Mouse (Mus musculus) embryonic facial prominence, embryonic 14.5 days (tissue): ENCODE measurements around the gene Slc29a4. TPM values are rescaled to one million over a fixed set of nuclear protein-coding genes. Genes with fewer than 3 reads are reported as not detected.

Experiments used
- ATAC-seq: fragments of 200-750 bp; cut with Nextera tagmentation; 2 replicates; pipeline ENCODE4 v1.8.0; 2017; ENCODE audit warnings: low read depth, moderate number of reproducible peaks, moderate TSS enrichment
- DNase-seq: peaks from one replicate; pipeline ENCODE4 v3.0.0-alpha.2; 2015; ENCODE audit warnings: low spot score
- H3K27ac ChIP-seq: fragments of 300-500 bp; sonication (generic); replicated peaks from 2 replicates; pipeline ENCODE4 v1.5.1; 2014; ENCODE audit warnings: low read depth, mild to moderate bottlenecking, low read length, moderate library complexity
- H3K27me3 ChIP-seq: fragments of 300-500 bp; sonication (generic); replicated peaks from 2 replicates; pipeline ENCODE4 v1.6.1; 2014; ENCODE audit warnings: low read length; ENCODE audit not compliant: control insufficient read depth, insufficient read depth
- H3K36me3 ChIP-seq: fragments of 300-500 bp; sonication (generic); 2 replicates; pipeline ENCODE4 v1.6.1; 2014; ENCODE audit warnings: low read length, mixed read lengths; ENCODE audit not compliant: control insufficient read depth, insufficient read depth
- H3K4me1 ChIP-seq: fragments of 300-500 bp; sonication (generic); 2 replicates; pipeline ENCODE4 v1.6.1; 2014; ENCODE audit warnings: antibody characterized with exemption, low read length; ENCODE audit not compliant: control insufficient read depth, insufficient read depth
- H3K4me2 ChIP-seq: fragments of 300-500 bp; sonication (generic); 2 replicates; pipeline ENCODE4 v1.6.1; 2014; ENCODE audit warnings: low read depth, mild to moderate bottlenecking, low read length, moderate library complexity, mixed read lengths
- H3K4me3 ChIP-seq: fragments of 300-500 bp; sonication (generic); 2 replicates; pipeline ENCODE4 v1.5.1; 2014; ENCODE audit warnings: low read depth, mild to moderate bottlenecking, low read length
- H3K9ac ChIP-seq: fragments of 300-500 bp; sonication (generic); 2 replicates; pipeline ENCODE4 v1.6.1; 2014; ENCODE audit warnings: low read depth, mild to moderate bottlenecking, low read length, moderate library complexity, mixed read lengths
- H3K9me3 ChIP-seq: fragments of 300-500 bp; sonication (generic); 2 replicates; pipeline ENCODE4 v1.6.1; 2016; ENCODE audit warnings: low read length; ENCODE audit not compliant: control insufficient read depth
- WGBS: fragments of 180-500 bp; shearing (Covaris S2); extraction: QIAGEN DNeasy Blood & Tissue Kit; methylation state at CpG from one replicate; pipeline ENCODE4 v1.1.7; 2014; 5-methylcytosine and 5-hydroxymethylcytosine counted together
- polyA plus RNA-seq: library from polyadenylated mRNA; unstranded; fragments of >200 nt; fragmentation: Nextera tagmentation; extraction: Ambion mirVana; gene quantifications from 2 replicates; pipeline ENCODE4 v1.2.1, GENCODE M21; 2014

The Slc29a4 gene
- polyA plus RNA-seq, 1 experiment from 2014 or later: 6.0 TPM

GRCm38 (mm10) chr5:142716056-142716455, 23.7 kb downstream of the Slc29a4 start:
- Histone ChIP-seq H3K4me3 (no peak overlapping the region), H3K36me3 (no peaks in the 10 kb centered on the region), H3K9me3 (0 out of 2 replicates have a peak, but pooled peaks cover 8% of the 10 kb centered on the region), H3K27me3 (no peaks in the 10 kb centered on the region), H3K4me2 (no peak overlapping the region), H3K27ac (no peak overlapping the region), H3K9ac (no peak overlapping the region), H3K4me1 (no peaks in the 10 kb centered on the region)
- WGBS: 84% methylated on average over 6 of the region's 6 CpGs
- ATAC-seq (no peak), DNase-seq (no peak)

GRCm38 (mm10) chr5:142718037-142718436, 25.7 kb downstream of the Slc29a4 start:
- no peak overlapping the region for H3K4me3 ChIP-seq
- DNase-seq (peak; percentile 49), ATAC-seq (peak; percentile 56; the same call in 1 of the 2 replicates)
- H3K27me3 ChIP-seq: no peaks in the 10 kb centered on the region
- H3K4me2 ChIP-seq: no peak overlapping the region
- H3K27ac ChIP-seq: no peak overlapping the region
- no peaks in the 10 kb centered on the region for H3K9me3 ChIP-seq
- H3K9ac ChIP-seq: no peak overlapping the region
- WGBS: 19% methylated on average over 4 of the region's 4 CpGs
- H3K4me1 ChIP-seq: no peaks in the 10 kb centered on the region
- no peaks in the 10 kb centered on the region for H3K36me3 ChIP-seq

DNA sequence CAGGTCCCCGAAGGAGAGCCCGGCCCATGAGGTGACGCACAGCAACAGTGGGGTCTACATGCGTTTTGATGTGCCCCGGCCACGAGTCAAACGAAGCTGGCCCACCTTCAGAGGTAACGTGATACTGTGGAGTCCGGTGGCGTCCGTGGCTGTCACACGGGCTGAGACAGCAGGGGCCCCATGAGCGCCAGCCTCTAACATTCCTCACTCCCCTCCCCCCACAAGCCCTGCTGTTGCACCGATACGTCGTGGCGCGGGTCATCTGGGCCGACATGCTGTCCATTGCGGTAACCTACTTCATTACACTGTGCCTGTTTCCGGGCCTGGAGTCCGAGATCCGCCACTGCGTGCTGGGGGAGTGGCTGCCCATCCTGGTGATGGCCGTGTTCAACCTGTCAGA, 26.2 kb downstream of the Slc29a4 start:
- H3K4me2 ChIP-seq: no peak overlapping the region; the same call in 1 of the 2 replicates
- H3K4me1 ChIP-seq: no peaks in the 10 kb centered on the region
- DNase-seq (no peak), ATAC-seq (0 out of 2 replicates have a peak, but pooled peaks have one; percentile 6)
- no peak overlapping the region for H3K9ac ChIP-seq
- H3K36me3 ChIP-seq: no peaks in the 10 kb centered on the region
- H3K27ac ChIP-seq: no peak overlapping the region
- no peaks in the 10 kb centered on the region for H3K9me3 ChIP-seq
- 57% methylated on average over 21 of the region's 25 CpGs for WGBS
- H3K4me3 ChIP-seq: no peak overlapping the region
- H3K27me3 ChIP-seq: no peaks in the 10 kb centered on the region

DNA sequence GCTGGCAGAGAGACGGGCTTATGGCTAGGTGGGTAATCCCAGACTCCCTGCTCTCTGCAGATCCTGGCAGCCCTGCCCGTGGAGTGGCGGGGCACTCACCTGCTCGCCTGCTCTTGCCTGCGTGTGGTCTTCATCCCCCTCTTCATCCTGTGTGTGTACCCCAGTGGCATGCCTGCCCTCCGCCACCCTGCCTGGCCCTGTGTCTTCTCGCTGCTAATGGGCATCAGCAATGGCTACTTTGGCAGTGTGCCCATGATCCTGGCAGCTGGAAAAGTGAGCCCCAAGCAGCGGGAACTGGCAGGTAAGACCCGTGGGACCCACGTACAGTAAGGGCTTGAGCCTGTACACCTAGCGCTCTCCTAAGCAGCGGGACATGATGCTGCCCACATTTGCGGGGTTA, 27.6 kb downstream of the Slc29a4 start:
- WGBS: 81% methylated on average over 13 of the region's 13 CpGs
- no peak overlapping the region for H3K27ac ChIP-seq
- no peaks in the 10 kb centered on the region; the same call in 1 of the 2 replicates for H3K4me1 ChIP-seq

DNA sequence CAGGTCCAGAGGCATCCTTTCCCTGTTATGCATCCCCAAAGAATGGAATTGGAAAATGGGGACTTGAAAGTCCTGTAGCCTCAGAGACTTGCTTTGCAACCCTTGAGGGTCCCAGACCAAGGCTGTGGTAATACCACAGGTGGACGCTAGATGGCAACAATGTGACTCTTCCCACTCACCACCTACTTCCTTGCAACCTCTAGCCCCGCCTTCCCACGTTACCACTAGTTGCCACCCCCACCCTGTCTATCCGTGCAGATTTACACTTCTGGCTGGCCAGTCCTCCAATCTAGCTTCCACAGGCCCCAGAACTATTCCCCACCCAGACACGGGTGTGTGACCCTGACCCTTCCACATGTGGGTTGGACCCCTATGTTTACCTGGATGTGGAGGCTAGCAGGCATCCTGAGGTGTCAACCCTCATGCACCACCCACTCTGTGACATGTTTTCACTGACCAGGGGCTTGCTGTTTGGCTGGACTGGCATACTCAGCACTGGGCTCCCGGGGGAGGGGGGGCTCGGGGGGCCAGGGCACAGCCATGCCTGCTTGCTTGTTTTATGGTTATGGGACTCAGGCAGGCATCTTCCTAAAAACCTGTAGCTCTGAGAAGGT, 31.3 kb downstream of the Slc29a4 start:
- peak; percentile 67 for ATAC-seq
- Histone ChIP-seq H3K4me3 (no peak overlapping the region), H3K36me3 (peaks cover 39% of the 10 kb centered on the region), H3K9ac (no peak overlapping the region), H3K9me3 (no peaks in the 10 kb centered on the region), H3K27ac (no peak overlapping the region), H3K4me2 (no peak overlapping the region), H3K4me1 (no peaks in the 10 kb centered on the region; the same call in 1 of the 2 replicates), H3K27me3 (no peaks in the 10 kb centered on the region)
- peak; percentile 80 for DNase-seq
- under 1% methylated on average over 6 of the region's 7 CpGs for WGBS

More for the DNA sequence above, 27.6 kb downstream of the Slc29a4 start:
- Histone ChIP-seq H3K4me2 (no peak overlapping the region), H3K9ac (no peak overlapping the region), H3K9me3 (no peaks in the 10 kb centered on the region), H3K27me3 (no peaks in the 10 kb centered on the region), H3K36me3 (peaks cover 3% of the 10 kb centered on the region; the same call in 1 of the 2 replicates), H3K4me3 (no peak overlapping the region)
- DNase-seq (no peak), ATAC-seq (no peak)

- H3K4me2 ChIP-seq: no peak overlapping the region
- ATAC-seq (no peak), DNase-seq (no peak)
- no peak overlapping the region for H3K9ac ChIP-seq
- H3K27ac ChIP-seq: no peak overlapping the region
- no peaks in the 10 kb centered on the region for H3K9me3 ChIP-seq
- H3K36me3 ChIP-seq: peaks cover 45% of the 10 kb centered on the region
- no peak overlapping the region for H3K4me3 ChIP-seq
- WGBS: 89% methylated on average over 7 of the region's 7 CpGs
- no peaks in the 10 kb centered on the region; the same call in 1 of the 2 replicates for H3K4me1 ChIP-seq
- H3K27me3 ChIP-seq: no peaks in the 10 kb centered on the region
Measured at GRCm38 (mm10) chr5:142724265-142724664, 32.0 kb downstream of the Slc29a4 start.

GRCm38 (mm10) chr5:142726748-142727147, 34.4 kb downstream of the Slc29a4 start:
- Histone ChIP-seq H3K36me3 (peaks cover 70% of the 10 kb centered on the region), H3K27me3 (no peaks in the 10 kb centered on the region), H3K4me3 (no peak overlapping the region), H3K4me1 (no peaks in the 10 kb centered on the region; the same call in 1 of the 2 replicates), H3K27ac (no peak overlapping the region), H3K4me2 (no peak overlapping the region), H3K9ac (no peak overlapping the region), H3K9me3 (no peaks in the 10 kb centered on the region)
- WGBS: 90% methylated on average over 5 of the region's 6 CpGs
- ATAC-seq (no peak), DNase-seq (no peak)

GRCm38 (mm10) chr5:142728301-142728700, 36.0 kb downstream of the Slc29a4 start:
- ATAC-seq: no peak
- H3K36me3 ChIP-seq: peaks cover 86% of the 10 kb centered on the region
- 98% methylated on average over 16 of the region's 16 CpGs for WGBS

GRCm38 (mm10) chr5:142730295-142730694, 38.0 kb downstream of the Slc29a4 start:
- no peaks in the 10 kb centered on the region for H3K4me1 ChIP-seq
- WGBS: 88% methylated on average over 12 of the region's 12 CpGs
- H3K9ac ChIP-seq: no peak overlapping the region
- H3K4me3 ChIP-seq: no peak overlapping the region
- H3K27ac ChIP-seq: no peak overlapping the region
- no peaks in the 10 kb centered on the region for H3K27me3 ChIP-seq
- H3K36me3 ChIP-seq: peaks cover 99% of the 10 kb centered on the region
- ATAC-seq (no peak), DNase-seq (no peak)
- H3K9me3 ChIP-seq: no peaks in the 10 kb centered on the region
- H3K4me2 ChIP-seq: no peak overlapping the region

More at GRCm38 (mm10) chr5:142728301-142728700, 36.0 kb downstream of the Slc29a4 start:
- Histone ChIP-seq H3K4me1 (no peaks in the 10 kb centered on the region; the same call in 1 of the 2 replicates), H3K9me3 (no peaks in the 10 kb centered on the region), H3K27ac (no peak overlapping the region), H3K4me3 (no peak overlapping the region), H3K27me3 (no peaks in the 10 kb centered on the region), H3K4me2 (no peak overlapping the region), H3K9ac (no peak overlapping the region)
- no peak for DNase-seq
